Mouse (Mus musculus) spleen, adult 2 months (tissue): ENCODE measurements around the gene Dclre1b. TPM values are rescaled to one million over a fixed set of nuclear protein-coding genes. Genes with fewer than 3 reads are reported as not detected.
"Not testable (repeated sequence)": the region's sequence is repeated elsewhere in the genome, so short reads cannot be mapped to it uniquely, and the experiment has no call there.

Source experiments
- DNase-seq, 2 experiments: peaks; one replicate each; pipeline versions ENCODE4 v3.0.0 to v3.0.0-alpha.2; 2012 to 2021; ENCODE audit warnings: low spot score in 2 of 2, low read depth in 1 of 2
- H3K27ac ChIP-seq: fragments of 200-500 bp; 2 replicates; pipeline ENCODE4 v1.5.1; 2012; ENCODE audit warnings: low read length, inconsistent platforms; ENCODE audit not compliant: insufficient read depth
- H3K27me3 ChIP-seq: fragments of 200-500 bp; 2 replicates; pipeline ENCODE4 v1.6.1; 2012; ENCODE audit warnings: mild to moderate bottlenecking, moderate library complexity, low read length, inconsistent platforms; ENCODE audit not compliant: control insufficient read depth, insufficient read depth
- H3K36me3 ChIP-seq: fragments of 200-500 bp; 2 replicates; pipeline ENCODE4 v1.6.1; 2012; ENCODE audit warnings: mild to moderate bottlenecking, low read length, inconsistent platforms; ENCODE audit not compliant: control insufficient read depth, insufficient read depth
- H3K4me1 ChIP-seq: fragments of 200-500 bp; 2 replicates; pipeline ENCODE4 v1.6.1; 2011; ENCODE audit warnings: inconsistent platforms; ENCODE audit not compliant: control insufficient read depth, insufficient read depth, insufficient read length
- H3K4me3 ChIP-seq: fragments of 200-500 bp; 2 replicates; pipeline ENCODE4 v1.5.1; 2011; ENCODE audit warnings: mild to moderate bottlenecking, inconsistent platforms; ENCODE audit not compliant: insufficient read depth, insufficient read length; ENCODE audit errors: extremely low read depth
- CTCF ChIP-seq: fragments of 200-500 bp; IDR thresholded peaks from 2 replicates; pipeline ENCODE4 v1.5.1; 2011; ENCODE audit warnings: mild to moderate bottlenecking, inconsistent platforms; ENCODE audit not compliant: insufficient read depth, insufficient read length, insufficient replicate concordance; ENCODE audit errors: extremely low read depth
- POLR2A ChIP-seq: fragments of 200-500 bp; IDR thresholded peaks from 2 replicates; pipeline ENCODE4 v1.6.1; 2011; ENCODE audit warnings: low read depth, low read length, inconsistent platforms
- WGBS: fragments of 180-500 bp; shearing (Covaris S2); methylation state at CpG from one replicate; pipeline ENCODE4 v1.1.7; 2018; 5-methylcytosine and 5-hydroxymethylcytosine counted together
- polyA plus RNA-seq: library from polyadenylated mRNA; depleted of rRNA; stranded (reverse); fragments of >200 nt; gene quantifications from 2 replicates; pipeline ENCODE4 v1.2.3, GENCODE M21; 2012

Dclre1b gene
- polyA plus RNA-seq, 1 experiment = 16.2 TPM

GRCm38 (mm10) chr3:103796389-103796788 lies 12.9 kb downstream of the Dclre1b start:
- TF ChIP-seq CTCF (no peak), POLR2A (no peak)
- 75% methylated on average over 2 of the region's 2 CpGs for WGBS
- H3K36me3 ChIP-seq = no peaks in the 10 kb centered on the region
- no peak for DNase-seq
- H3K27me3 ChIP-seq = no peaks in the 10 kb centered on the region
- H3K27ac ChIP-seq = no peak overlapping the region
- no peak overlapping the region for H3K4me3 ChIP-seq
- H3K4me1 ChIP-seq = peaks cover 4% of the 10 kb centered on the region; the same call in 1 of the 2 replicates

GRCm38 (mm10) chr3:103792566-103792965 lies 16.7 kb downstream of the Dclre1b start:
- no peaks in the 10 kb centered on the region for H3K36me3 ChIP-seq
- TF ChIP-seq CTCF = no peak
- no peak for TF ChIP-seq POLR2A
- DNase-seq = no peak
- no peak overlapping the region for H3K4me3 ChIP-seq
- H3K4me1 ChIP-seq = peaks cover 9% of the 10 kb centered on the region
- no peaks in the 10 kb centered on the region for H3K27me3 ChIP-seq
- no peak overlapping the region for H3K27ac ChIP-seq
- 81% methylated on average over 1 of the region's 1 CpGs for WGBS

GRCm38 (mm10) chr3:103792111-103792406 lies 17.2 kb downstream of the Dclre1b start:
- H3K4me1 ChIP-seq = peaks cover 12% of the 10 kb centered on the region
- H3K36me3 ChIP-seq, DNase-seq, H3K27ac ChIP-seq, H3K4me3 ChIP-seq, H3K27me3 ChIP-seq: not testable (repeated sequence)
- WGBS = 84% methylated on average over 5 of the region's 5 CpGs

GRCm38 (mm10) chr3:103791230-103792110 lies 17.8 kb downstream of the Dclre1b start, which contains the start of gene Hipk1:
Hipk1 (minus strand) TSS chr3:103791563.
- Histone ChIP-seq H3K4me1 (peaks cover 14% of the 10 kb centered on the region), H3K27ac (peak within 1 kb of the TSS; percentile 97), H3K27me3 (no peaks in the 10 kb centered on the region), H3K4me3 (peak within 1 kb of the TSS; percentile 98), H3K36me3 (no peaks in the 10 kb centered on the region)
- peak; percentile 79 to 95 for DNase-seq
- WGBS = 15% methylated on average over 49 of the region's 49 CpGs
- TF ChIP-seq CTCF (no peak), POLR2A (peak; percentile 88)

GRCm38 (mm10) chr3:103790346-103791145 lies 18.7 kb downstream of the Dclre1b start:
- no peak for TF ChIP-seq CTCF
- no peak for TF ChIP-seq POLR2A
- Histone ChIP-seq H3K4me1 (peaks cover 20% of the 10 kb centered on the region), H3K27ac (peak overlapping the region; percentile 97), H3K36me3 (no peaks in the 10 kb centered on the region; the same call in 1 of the 2 replicates), H3K27me3 (no peaks in the 10 kb centered on the region), H3K4me3 (peak overlapping the region; percentile 98)
- WGBS = 1% methylated on average over 59 of the region's 61 CpGs
- peak in 1 of 2 experiments; percentile 37 for DNase-seq

GRCm38 (mm10) chr3:103789891-103790345 lies 19.3 kb downstream of the Dclre1b start:
- Histone ChIP-seq H3K4me1 (peaks cover 24% of the 10 kb centered on the region), H3K4me3 (peak overlapping the region; percentile 98), H3K36me3 (no peaks in the 10 kb centered on the region; the same call in 1 of the 2 replicates), H3K27ac (peak overlapping the region; percentile 97), H3K27me3 (no peaks in the 10 kb centered on the region)
- no peak for DNase-seq
- WGBS = 1% methylated on average over 14 of the region's 14 CpGs
- TF ChIP-seq POLR2A (no peak), CTCF (no peak)
